Mouse (Mus musculus) hindbrain, embryonic 12.5 days (tissue): ENCODE results near the gene Tmem131. TPM values are rescaled to one million over a fixed set of nuclear protein-coding genes. Genes with fewer than 3 reads are reported as not detected.

Source experiments
- ATAC-seq: fragments of 200-750 bp; cut with Nextera tagmentation; 2 replicates; pipeline ENCODE4 v1.8.0; 2017; ENCODE audit warnings: moderate TSS enrichment; ENCODE audit not compliant: low FRiP score
- H3K27ac ChIP-seq: fragments of 300-500 bp; sonication (generic); 2 replicates; pipeline ENCODE4 v1.5.1; 2016; ENCODE audit warnings: mild to moderate bottlenecking
- H3K27me3 ChIP-seq: fragments of 300-500 bp; sonication (generic); 2 replicates; pipeline ENCODE4 v1.6.1; 2016; ENCODE audit warnings: mild to moderate bottlenecking
- H3K36me3 ChIP-seq: fragments of 300-500 bp; sonication (generic); 2 replicates; pipeline ENCODE4 v1.6.1; 2016; ENCODE audit warnings: mild to moderate bottlenecking
- H3K4me1 ChIP-seq: fragments of 300-500 bp; sonication (generic); 2 replicates; pipeline ENCODE4 v1.6.1; 2016
- H3K4me2 ChIP-seq: fragments of 300-500 bp; sonication (generic); replicated peaks from 2 replicates; pipeline ENCODE4 v1.6.1; 2016; ENCODE audit warnings: mild to moderate bottlenecking
- H3K4me3 ChIP-seq: fragments of 300-500 bp; sonication (generic); 2 replicates; pipeline ENCODE4 v1.5.1; 2016; ENCODE audit warnings: mild to moderate bottlenecking
- H3K9ac ChIP-seq: fragments of 300-500 bp; sonication (generic); 2 replicates; pipeline ENCODE4 v1.6.1; 2016; ENCODE audit warnings: mild to moderate bottlenecking, moderate library complexity
- H3K9me3 ChIP-seq: fragments of 300-500 bp; sonication (generic); replicated peaks from 2 replicates; pipeline ENCODE4 v1.6.1; 2016; ENCODE audit warnings: mild to moderate bottlenecking
- WGBS: fragments of 180-500 bp; shearing (Covaris S2); methylation state at CpG from one replicate; pipeline ENCODE4 v1.1.7; 2016; 5-methylcytosine and 5-hydroxymethylcytosine counted together
- polyA plus RNA-seq: library from polyadenylated mRNA; unstranded; fragments of >200 nt; fragmentation: Nextera tagmentation; extraction: Ambion mirVana; gene quantifications from 2 replicates; pipeline ENCODE4 v1.2.1, GENCODE M21; 2016

Tmem131 gene
- polyA plus RNA-seq, 1 experiment from 2014 or later = 18.2 TPM

DNA sequence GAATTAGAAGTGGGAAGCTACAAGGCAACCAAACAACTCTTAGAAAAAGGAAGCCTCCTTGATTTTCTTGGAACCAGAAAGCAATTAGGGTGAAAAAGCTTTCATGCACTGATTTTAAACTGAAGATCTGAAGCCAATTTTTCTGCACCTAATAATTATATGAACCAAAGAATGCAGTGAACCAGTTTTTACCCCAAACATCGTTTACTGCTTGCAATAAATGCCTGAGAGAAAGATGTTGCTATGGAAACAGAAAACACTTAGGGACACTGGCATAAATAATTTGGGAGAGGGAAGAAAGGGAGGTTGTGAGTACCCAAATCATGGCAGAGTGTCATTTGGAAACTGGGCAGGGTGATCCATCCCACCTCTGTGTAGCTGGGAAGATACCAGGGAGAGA, 82.6 kb downstream of the Tmem131 start:
- Histone ChIP-seq H3K9me3 (no peaks in the 10 kb centered on the region), H3K4me1 (peaks cover 16% of the 10 kb centered on the region), H3K9ac (no peak overlapping the region), H3K36me3 (no peaks in the 10 kb centered on the region), H3K27me3 (no peaks in the 10 kb centered on the region), H3K4me2 (no peak overlapping the region), H3K4me3 (no peak overlapping the region), H3K27ac (no peak overlapping the region)
- WGBS = 61% methylated on average over 1 of the region's 1 CpGs
- ATAC-seq = no peak

DNA sequence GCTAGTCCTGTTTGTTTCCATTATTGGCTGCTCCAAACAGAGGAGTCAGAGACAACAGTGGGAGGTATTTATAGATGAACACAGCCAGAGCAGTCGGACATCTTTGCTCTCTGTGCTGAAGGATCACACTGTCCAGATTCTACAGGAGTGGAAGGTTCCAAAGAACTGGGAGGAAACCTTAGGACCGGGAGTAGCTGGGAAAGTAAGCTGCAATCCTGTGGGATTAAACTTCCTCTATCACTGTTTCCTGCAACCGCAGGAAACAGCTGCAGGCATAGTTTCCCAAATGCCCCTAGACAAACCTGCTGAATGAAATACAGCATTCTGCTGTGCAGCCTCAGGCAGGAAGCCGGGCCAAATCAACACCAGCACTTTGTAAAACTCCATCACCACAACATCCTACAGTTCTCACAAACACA, 83.0 kb downstream of the Tmem131 start:
- Histone ChIP-seq H3K27ac (no peak overlapping the region), H3K4me3 (no peak overlapping the region), H3K4me2 (no peak overlapping the region), H3K4me1 (peaks cover 16% of the 10 kb centered on the region), H3K9ac (no peak overlapping the region), H3K27me3 (no peaks in the 10 kb centered on the region), H3K9me3 (no peaks in the 10 kb centered on the region), H3K36me3 (no peaks in the 10 kb centered on the region)
- no peak for ATAC-seq
- WGBS = 63% methylated on average over 4 of the region's 4 CpGs

DNA sequence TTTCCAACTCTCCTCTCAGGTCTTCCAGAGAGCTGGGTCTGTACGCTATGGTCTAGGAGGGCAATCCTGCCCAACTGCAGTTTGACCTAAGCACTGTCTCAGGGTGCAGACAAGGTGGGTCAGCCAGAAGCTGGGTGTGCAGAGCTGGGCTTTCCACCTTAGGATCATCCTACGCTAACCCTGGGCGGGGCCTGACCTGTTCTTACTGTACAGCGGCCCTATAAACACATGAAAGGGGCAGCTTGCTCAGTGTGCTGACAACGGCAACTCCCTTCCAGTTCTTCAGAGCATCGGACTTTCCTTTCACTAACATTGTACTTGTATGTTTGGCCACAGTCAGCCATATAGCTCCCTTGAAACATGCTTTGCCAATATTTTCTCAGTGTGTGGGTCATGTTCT, 86.4 kb downstream of the Tmem131 start:
- no peak overlapping the region for H3K4me2 ChIP-seq
- H3K27ac ChIP-seq = no peak overlapping the region
- no peaks in the 10 kb centered on the region for H3K9me3 ChIP-seq
- 96% methylated on average over 6 of the region's 6 CpGs for WGBS
- peaks cover 14% of the 10 kb centered on the region for H3K4me1 ChIP-seq
- no peak overlapping the region for H3K4me3 ChIP-seq
- H3K36me3 ChIP-seq = no peaks in the 10 kb centered on the region
- no peaks in the 10 kb centered on the region for H3K27me3 ChIP-seq
- no peak overlapping the region for H3K9ac ChIP-seq
- ATAC-seq = no peak

DNA sequence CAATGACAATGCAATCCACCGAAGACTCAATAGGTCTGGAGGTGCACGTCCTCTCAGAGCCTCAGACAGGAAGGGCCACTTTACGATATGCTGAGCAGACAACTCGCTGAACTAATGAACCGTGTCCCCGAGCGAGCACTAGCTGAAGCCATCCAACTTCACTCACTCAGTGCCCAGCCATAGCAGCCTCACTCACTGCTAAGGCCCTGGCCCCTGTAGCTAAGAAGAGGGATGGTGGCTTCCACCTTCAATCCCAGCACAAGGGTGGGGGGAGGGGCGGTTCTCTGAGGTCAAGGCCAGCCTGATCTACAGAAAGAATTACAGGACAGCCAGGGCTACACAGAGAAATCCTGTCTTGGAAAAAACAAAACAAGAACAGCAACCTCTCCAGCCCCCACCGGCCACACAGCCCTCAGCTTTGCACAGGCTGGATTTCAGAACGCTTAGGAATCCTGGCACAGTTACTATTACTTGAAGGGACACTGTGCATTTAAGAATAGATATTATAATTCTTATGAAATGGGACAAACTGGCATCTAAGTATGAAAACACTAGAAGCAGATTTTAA, 89.2 kb downstream of the Tmem131 start:
- no peak overlapping the region for H3K4me3 ChIP-seq
- H3K27ac ChIP-seq = no peak overlapping the region
- no peaks in the 10 kb centered on the region for H3K4me1 ChIP-seq
- WGBS = 79% methylated on average over 10 of the region's 10 CpGs
- no peaks in the 10 kb centered on the region for H3K36me3 ChIP-seq
- no peaks in the 10 kb centered on the region for H3K9me3 ChIP-seq
- H3K27me3 ChIP-seq = no peaks in the 10 kb centered on the region
- ATAC-seq = no peak
- no peak overlapping the region for H3K4me2 ChIP-seq
- H3K9ac ChIP-seq = no peak overlapping the region

DNA sequence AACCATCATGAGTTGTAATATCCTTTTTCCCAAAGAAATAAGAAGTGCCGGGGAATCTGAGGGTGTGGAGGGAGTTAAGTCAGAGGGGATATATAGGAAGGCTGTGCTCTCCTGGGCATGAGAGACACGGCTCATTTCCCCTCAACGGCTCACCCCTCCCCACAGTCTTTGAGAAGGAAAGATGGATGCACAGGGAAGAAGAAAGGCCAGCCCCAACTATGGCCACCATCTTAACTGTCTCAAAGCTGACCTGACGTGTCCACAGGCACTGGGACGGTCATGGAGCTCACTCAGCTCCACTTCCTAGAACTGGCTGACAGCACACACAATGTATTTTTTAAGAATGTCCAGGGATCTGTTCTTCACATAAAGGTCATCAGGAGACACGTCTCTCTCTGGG, 91.4 kb downstream of the Tmem131 start:
- no peak overlapping the region for H3K9ac ChIP-seq
- H3K4me3 ChIP-seq = no peak overlapping the region
- H3K4me1 ChIP-seq = no peaks in the 10 kb centered on the region
- no peak for ATAC-seq
- H3K36me3 ChIP-seq = no peaks in the 10 kb centered on the region
- no peak overlapping the region; the same call in 1 of the 2 replicates for H3K27ac ChIP-seq
- no peaks in the 10 kb centered on the region for H3K27me3 ChIP-seq
- no peak overlapping the region for H3K4me2 ChIP-seq
- 71% methylated on average over 6 of the region's 6 CpGs for WGBS
- no peaks in the 10 kb centered on the region for H3K9me3 ChIP-seq

DNA sequence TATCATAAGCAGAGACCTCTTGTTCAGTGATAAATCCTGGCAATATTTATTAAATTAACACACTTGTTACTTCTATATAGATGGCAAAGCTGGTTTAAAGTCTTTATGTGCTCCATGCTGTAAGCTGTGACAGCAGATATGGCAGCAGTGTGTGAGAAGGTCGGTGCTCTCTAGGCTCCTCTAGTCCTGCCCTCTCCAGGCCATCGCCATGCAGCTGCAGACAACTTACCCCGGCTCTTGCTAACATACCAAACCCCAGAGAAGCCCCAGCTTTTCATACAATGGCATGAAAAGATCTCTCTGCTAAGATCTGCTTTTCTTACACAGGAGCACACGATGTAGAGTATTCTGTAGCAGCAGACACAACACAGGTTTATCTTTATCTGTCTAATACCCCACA, 92.1 kb downstream of the Tmem131 start:
- Histone ChIP-seq H3K9ac (no peak overlapping the region), H3K36me3 (no peaks in the 10 kb centered on the region), H3K9me3 (no peaks in the 10 kb centered on the region), H3K27me3 (no peaks in the 10 kb centered on the region), H3K27ac (no peak overlapping the region), H3K4me1 (no peaks in the 10 kb centered on the region), H3K4me3 (no peak overlapping the region), H3K4me2 (no peak overlapping the region)
- no peak for ATAC-seq
- WGBS = 85% methylated on average over 4 of the region's 4 CpGs

DNA sequence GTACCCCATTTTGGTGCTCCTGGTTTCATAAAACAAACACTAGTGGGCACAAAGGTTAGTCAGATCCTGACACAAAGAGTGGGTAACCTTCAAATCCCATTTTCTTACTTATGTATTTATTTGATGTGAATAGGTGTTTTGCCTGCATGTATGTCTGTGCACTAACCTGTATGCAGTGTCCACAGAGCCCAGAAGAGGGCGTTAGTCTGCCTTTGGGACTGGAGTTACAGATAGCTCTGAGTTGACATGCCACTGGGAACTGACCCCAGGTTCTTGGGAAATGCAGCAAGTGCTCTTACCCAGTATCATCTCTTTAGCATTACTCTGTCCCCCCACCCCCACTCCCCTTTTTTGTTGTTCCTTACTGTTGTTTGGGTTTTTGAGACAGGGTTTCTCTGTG, 95.4 kb downstream of the Tmem131 start:
- Histone ChIP-seq H3K9ac (no peak overlapping the region), H3K4me1 (no peaks in the 10 kb centered on the region), H3K9me3 (no peaks in the 10 kb centered on the region), H3K4me3 (no peak overlapping the region), H3K4me2 (no peak overlapping the region), H3K27ac (no peak overlapping the region), H3K36me3 (no peaks in the 10 kb centered on the region), H3K27me3 (no peaks in the 10 kb centered on the region)
- WGBS = 85% methylated on average over 1 of the region's 1 CpGs
- no peak for ATAC-seq

DNA sequence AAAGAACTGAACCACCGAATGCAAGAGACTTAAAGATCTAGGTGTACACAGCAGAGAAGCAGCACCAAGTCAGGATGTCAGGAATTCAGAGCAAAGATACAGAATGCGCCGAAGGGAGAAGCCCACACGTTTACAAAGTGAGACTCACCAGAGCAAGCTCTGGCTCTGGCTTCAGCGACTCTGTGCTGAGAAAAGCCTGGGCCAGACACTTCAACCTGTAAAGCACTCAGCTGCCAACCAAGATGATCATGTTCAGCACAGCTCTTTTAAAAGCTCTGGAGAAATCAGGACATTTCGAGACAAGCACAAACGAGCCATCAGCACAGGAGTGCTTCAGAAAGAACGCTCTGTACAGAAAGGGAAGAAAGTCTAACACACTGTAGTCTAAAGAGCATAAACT, 96.2 kb downstream of the Tmem131 start:
- Histone ChIP-seq H3K9ac (no peak overlapping the region), H3K9me3 (no peaks in the 10 kb centered on the region), H3K36me3 (no peaks in the 10 kb centered on the region), H3K27ac (no peak overlapping the region), H3K4me2 (no peak overlapping the region), H3K4me3 (no peak overlapping the region), H3K4me1 (no peaks in the 10 kb centered on the region), H3K27me3 (no peaks in the 10 kb centered on the region)
- 91% methylated on average over 8 of the region's 8 CpGs for WGBS
- ATAC-seq = no peak

DNA sequence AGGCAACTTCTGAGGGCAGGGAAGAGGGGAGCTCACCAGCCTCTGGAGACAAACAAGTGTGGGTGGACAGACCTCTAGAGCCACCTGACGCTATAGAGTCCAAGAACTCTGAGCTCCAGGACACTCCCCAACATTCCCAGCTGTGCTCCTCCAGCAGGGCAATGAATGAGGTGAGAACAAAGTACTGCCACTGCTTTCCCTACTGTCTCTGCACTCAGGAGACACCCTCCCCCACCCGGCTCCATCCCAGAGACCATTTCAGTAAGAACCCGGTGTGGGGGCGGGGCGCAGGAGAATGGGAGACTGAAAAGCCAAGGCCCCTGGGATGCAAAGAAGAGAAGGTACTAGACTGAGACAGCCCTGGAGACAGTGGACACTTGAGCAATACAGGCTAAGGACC, 98.4 kb downstream of the Tmem131 start:
- WGBS = 42% methylated on average over 5 of the region's 5 CpGs
- no peak overlapping the region for H3K4me3 ChIP-seq
- H3K4me2 ChIP-seq = no peak overlapping the region
- H3K27ac ChIP-seq = no peak overlapping the region
- H3K9me3 ChIP-seq = no peaks in the 10 kb centered on the region
- no peak for ATAC-seq
- no peaks in the 10 kb centered on the region for H3K4me1 ChIP-seq
- no peaks in the 10 kb centered on the region for H3K36me3 ChIP-seq
- H3K27me3 ChIP-seq = no peaks in the 10 kb centered on the region
- H3K9ac ChIP-seq = no peak overlapping the region

DNA sequence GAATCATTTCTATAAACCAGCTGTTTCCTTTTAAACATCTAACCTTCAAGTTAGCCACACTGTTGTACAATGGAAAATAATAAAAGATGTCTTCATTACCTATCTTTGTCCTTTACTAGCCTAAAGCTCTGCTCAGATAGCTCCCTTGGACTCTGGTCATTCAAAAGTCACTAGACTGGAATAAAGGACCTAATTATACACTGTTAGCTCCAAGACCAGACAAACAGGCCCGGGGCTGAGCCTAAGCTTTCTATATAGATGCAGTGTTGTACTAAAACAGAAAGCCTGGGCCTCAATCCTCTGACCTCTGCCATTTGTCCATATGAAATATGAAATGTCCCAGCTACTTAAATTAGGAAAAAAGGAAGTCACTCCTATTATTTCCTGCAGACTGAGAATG, 101.7 kb downstream of the Tmem131 start:
- H3K27me3 ChIP-seq = no peaks in the 10 kb centered on the region
- ATAC-seq = no peak

DNA sequence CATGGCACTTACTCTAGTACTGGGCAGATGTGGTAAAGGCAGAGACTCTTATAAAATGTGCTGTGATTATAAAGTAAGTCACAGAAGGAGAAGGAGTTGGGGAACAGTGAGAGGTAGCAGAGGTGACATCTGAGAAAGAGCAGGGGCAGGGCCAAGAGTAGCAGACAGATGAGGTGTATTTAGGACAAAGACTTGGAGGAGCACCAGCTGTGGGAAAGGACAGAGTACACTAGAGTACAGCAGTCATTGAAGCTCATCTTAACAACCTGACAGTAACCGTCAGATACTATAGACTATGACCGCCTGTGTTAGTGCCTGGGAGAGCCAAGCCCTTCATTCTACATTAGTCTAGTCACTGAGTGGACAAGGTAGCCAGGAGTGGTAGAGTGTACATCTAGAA, 102.5 kb downstream of the Tmem131 start:
- no peak for ATAC-seq
- Histone ChIP-seq H3K4me2 (no peak overlapping the region), H3K4me1 (no peaks in the 10 kb centered on the region), H3K27ac (no peak overlapping the region), H3K9ac (no peak overlapping the region), H3K9me3 (no peaks in the 10 kb centered on the region), H3K27me3 (no peaks in the 10 kb centered on the region), H3K4me3 (no peak overlapping the region), H3K36me3 (peaks cover 13% of the 10 kb centered on the region)
- 93% methylated on average over 2 of the region's 2 CpGs for WGBS

More for the DNA sequence above, 101.7 kb downstream of the Tmem131 start:
- Histone ChIP-seq H3K27ac (no peak overlapping the region), H3K9me3 (no peaks in the 10 kb centered on the region), H3K36me3 (peaks cover 13% of the 10 kb centered on the region), H3K4me2 (no peak overlapping the region), H3K4me1 (no peaks in the 10 kb centered on the region), H3K9ac (no peak overlapping the region), H3K4me3 (no peak overlapping the region)
- WGBS = 50% methylated on average over 1 of the region's 1 CpGs

DNA sequence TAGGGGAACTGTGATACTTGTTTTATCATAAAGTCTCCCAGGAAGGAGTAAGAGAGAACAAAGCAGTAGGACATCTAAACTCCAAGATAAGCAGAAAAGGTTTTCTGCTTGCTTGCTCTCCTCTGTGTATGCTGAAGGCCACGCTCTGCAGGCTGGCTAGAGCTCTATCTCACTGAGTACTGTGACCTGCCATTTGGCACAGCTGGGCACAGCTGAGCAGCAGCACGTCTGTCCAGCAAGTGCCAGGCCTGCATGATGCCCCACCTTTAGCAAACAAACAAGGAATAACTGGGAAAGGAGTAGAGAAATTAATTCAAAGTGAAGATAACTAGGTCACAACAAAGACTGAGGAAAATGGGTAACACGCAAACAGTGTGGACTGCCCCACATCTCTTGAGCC, 103.6 kb downstream of the Tmem131 start:
- Histone ChIP-seq H3K4me1 (no peaks in the 10 kb centered on the region), H3K4me3 (no peak overlapping the region), H3K27me3 (no peaks in the 10 kb centered on the region), H3K4me2 (no peak overlapping the region), H3K36me3 (peaks cover 19% of the 10 kb centered on the region), H3K9me3 (no peaks in the 10 kb centered on the region), H3K9ac (no peak overlapping the region), H3K27ac (no peak overlapping the region)
- no peak for ATAC-seq
- WGBS = 90% methylated on average over 3 of the region's 3 CpGs

DNA sequence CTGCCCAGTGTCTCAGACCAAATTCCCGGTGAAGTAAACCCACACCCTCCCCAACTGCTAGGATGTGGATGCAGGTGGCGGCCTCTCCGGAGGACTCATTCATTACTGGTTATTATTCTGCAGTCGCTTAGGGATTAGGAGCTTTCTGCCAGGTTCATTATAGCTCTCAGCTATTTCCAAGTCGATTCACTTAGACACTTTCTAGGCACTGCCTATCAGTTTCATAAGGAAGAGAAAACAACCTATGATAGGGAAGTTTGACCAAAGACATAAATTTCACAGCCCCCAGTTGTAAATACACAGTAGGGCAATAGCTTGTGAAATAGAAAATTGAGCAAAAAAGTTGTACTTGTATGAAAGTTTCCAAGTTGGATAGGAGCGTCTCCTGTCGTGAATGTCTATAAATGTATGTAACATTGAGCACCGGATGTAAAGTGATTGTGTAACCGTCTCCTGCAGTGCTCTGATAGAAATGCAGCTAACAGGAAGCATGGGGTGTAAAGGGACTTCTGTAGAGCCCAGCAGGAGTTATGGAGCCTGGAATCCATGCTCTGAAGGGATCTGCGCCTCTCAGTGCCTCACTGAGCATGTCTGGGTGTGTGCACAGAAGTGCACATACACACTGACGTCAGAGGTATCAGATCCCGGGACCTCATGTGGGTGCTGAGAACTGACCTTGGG, 107.1 kb downstream of the Tmem131 start:
- no peak for ATAC-seq
- 80% methylated on average over 12 of the region's 12 CpGs for WGBS
- H3K4me3 ChIP-seq = no peak overlapping the region
- no peak overlapping the region for H3K9ac ChIP-seq
- no peaks in the 10 kb centered on the region for H3K27me3 ChIP-seq
- no peaks in the 10 kb centered on the region for H3K4me1 ChIP-seq
- H3K4me2 ChIP-seq = no peak overlapping the region
- peaks cover 41% of the 10 kb centered on the region for H3K36me3 ChIP-seq
- no peak overlapping the region for H3K27ac ChIP-seq
- H3K9me3 ChIP-seq = no peaks in the 10 kb centered on the region
